Mouse (Mus musculus): ENCODE data around the gene Ucma. TPM values are rescaled to one million over a fixed set of nuclear protein-coding genes. Genes with fewer than 3 reads are reported as not detected.

The Ucma gene
- total RNA-seq, 2 experiments from 2014 or later: not detected

- no peak for DNase-seq
Measured at GRCm38 (mm10) chr2:5007107-5007506, 31.2 kb downstream of the Ucma start.

- no peak for DNase-seq
Measured at GRCm38 (mm10) chr2:5011898-5012490, 36.1 kb downstream of the Ucma start.

GRCm38 (mm10) chr2:5012491-5013324 lies 36.8 kb downstream of the Ucma start, which contains the start of gene Mcm10:
Mcm10 (minus strand) TSS chr2:5012791.
- peak; percentile 95 for DNase-seq

- DNase-seq: no peak
Measured at GRCm38 (mm10) chr2:5014616-5015015, 38.7 kb downstream of the Ucma start.

GRCm38 (mm10) chr2:5015527-5015926 lies 39.6 kb downstream of the Ucma start:
- DNase-seq: no peak

GRCm38 (mm10) chr2:5016922-5017321 lies 41.0 kb downstream of the Ucma start:
- DNase-seq: no peak

- no peak for DNase-seq
Measured at GRCm38 (mm10) chr2:5019708-5020107, 43.8 kb downstream of the Ucma start.

GRCm38 (mm10) chr2:5023275-5023674 lies 47.4 kb downstream of the Ucma start:
- DNase-seq: no peak

- no peak for DNase-seq
Measured at GRCm38 (mm10) chr2:5023699-5024399, 47.9 kb downstream of the Ucma start.

GRCm38 (mm10) chr2:5025162-5025733 lies 49.3 kb downstream of the Ucma start:
- no peak for DNase-seq

GRCm38 (mm10) chr2:5027057-5027456 lies 51.1 kb downstream of the Ucma start:
- no peak for DNase-seq

GRCm38 (mm10) chr2:5028047-5028446 lies 52.1 kb downstream of the Ucma start:
- DNase-seq: peak; percentile 15

- no peak for DNase-seq
Measured at GRCm38 (mm10) chr2:5029808-5030207, 53.9 kb downstream of the Ucma start.

- no peak for DNase-seq
Measured at GRCm38 (mm10) chr2:5031215-5031614, 55.3 kb downstream of the Ucma start.

- DNase-seq: no peak
Measured at GRCm38 (mm10) chr2:5032665-5033064, 56.7 kb downstream of the Ucma start.

GRCm38 (mm10) chr2:5033546-5034420 lies 57.9 kb downstream of the Ucma start:
- peak; percentile 24 for DNase-seq

GRCm38 (mm10) chr2:5034801-5035200 lies 58.9 kb downstream of the Ucma start:
- no peak for DNase-seq

GRCm38 (mm10) chr2:5035241-5035640 lies 59.3 kb downstream of the Ucma start:
- no peak for DNase-seq

Data from heart, postnatal 4 days (tissue).